Mouse (Mus musculus): Measurements from ENCODE around the gene Ankrd54. TPM values are rescaled to one million over a fixed set of nuclear protein-coding genes. Genes with fewer than 3 reads are reported as not detected.
A peak's percentile ranks its signal among the peaks of the same experiment; 100 is the strongest.
"Not testable (repeated sequence)": the region's sequence is repeated elsewhere in the genome, so short reads cannot be mapped to it uniquely, and the experiment has no call there.

Ankrd54 gene
- polyA plus RNA-seq, 1 experiment from 2014 or later = 52.8 TPM

DNA sequence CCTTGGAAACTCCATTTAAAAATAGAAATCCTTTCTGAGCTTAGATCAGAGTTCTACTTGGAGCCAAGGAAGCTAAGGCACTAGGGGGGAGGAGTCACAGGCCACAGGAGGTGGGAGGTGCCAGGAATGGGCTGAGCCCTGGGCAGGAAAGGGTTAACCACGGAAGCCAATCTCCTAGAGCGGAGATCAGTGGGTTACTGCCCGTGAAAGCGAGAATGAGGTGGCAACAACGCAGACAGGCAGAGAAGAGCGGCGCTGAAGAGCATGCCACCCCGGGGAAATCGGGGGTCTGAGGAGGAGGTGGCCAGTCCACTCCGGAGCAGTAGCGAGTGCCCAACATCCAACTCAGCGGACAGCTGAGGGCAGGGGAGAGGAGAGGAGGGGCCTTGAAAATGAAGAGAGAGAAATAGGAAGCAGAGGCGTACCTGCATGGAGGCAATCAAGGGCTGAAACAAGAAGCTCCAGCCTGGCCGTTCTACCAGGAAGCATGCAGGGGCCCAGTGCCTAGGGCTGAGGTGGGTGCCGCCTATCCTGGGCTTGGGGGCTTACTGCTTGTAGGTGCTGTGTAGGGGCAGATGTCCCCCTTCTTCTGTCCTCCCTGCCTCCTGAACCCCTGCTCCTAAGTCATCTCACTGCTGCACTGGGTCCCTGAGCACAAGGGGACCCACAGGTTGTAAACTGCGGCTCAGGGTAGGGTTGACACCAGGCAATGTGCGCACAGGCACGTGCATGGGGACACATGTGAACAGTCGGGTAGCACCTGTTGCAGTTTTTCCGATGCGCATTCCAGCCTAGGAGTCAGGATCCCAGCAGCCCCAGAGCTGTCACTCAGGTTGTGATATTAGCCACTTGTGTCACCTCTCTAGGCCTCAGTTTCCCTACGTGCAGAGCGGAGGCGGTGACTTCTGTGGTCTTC lies 21.9 kb downstream of the Ankrd54 start:
- H3K27me3 ChIP-seq (replicated peaks) = peaks cover 36% of the 10 kb centered on the region
- peak overlapping the region; percentile 59 for H3K4me2 ChIP-seq
- H3K9me3 ChIP-seq (replicated peaks) = no peaks in the 10 kb centered on the region
- H3K27ac ChIP-seq (replicated peaks) = no peak overlapping the region
- peak overlapping the region; percentile 33 for H3K4me3 ChIP-seq (replicated peaks)
- peaks cover 7% of the 10 kb centered on the region; the same call in 1 of the 2 replicates for H3K36me3 ChIP-seq
- WGBS = 15% methylated on average over 24 of the region's 24 CpGs
- ATAC-seq (ENCODE audit: low FRiP score) = no peak
- H3K4me1 ChIP-seq = peaks cover 54% of the 10 kb centered on the region
- H3K9ac ChIP-seq (replicated peaks) = peak overlapping the region; percentile 18; the same call in 1 of the 2 replicates

- no peak overlapping the region for H3K27ac ChIP-seq (replicated peaks)
- no peak overlapping the region for H3K4me2 ChIP-seq
- no peaks in the 10 kb centered on the region for H3K9me3 ChIP-seq (replicated peaks)
- peaks cover 46% of the 10 kb centered on the region for H3K4me1 ChIP-seq
- peaks cover 7% of the 10 kb centered on the region; the same call in 1 of the 2 replicates for H3K36me3 ChIP-seq
- ATAC-seq (ENCODE audit: low FRiP score) = no peak
- peaks cover 35% of the 10 kb centered on the region for H3K27me3 ChIP-seq (replicated peaks)
- no peak overlapping the region for H3K4me3 ChIP-seq (replicated peaks)
- WGBS = 23% methylated on average over 7 of the region's 7 CpGs
- no peak overlapping the region for H3K9ac ChIP-seq (replicated peaks)
Observed at GRCm38 (mm10) chr15:79038853-79039252, 23.8 kb downstream of the Ankrd54 start.

GRCm38 (mm10) chr15:79038331-79038730 lies 24.4 kb downstream of the Ankrd54 start:
- Histone ChIP-seq H3K9ac (replicated peaks) (no peak overlapping the region), H3K27ac (replicated peaks) (no peak overlapping the region), H3K36me3 (peaks cover 7% of the 10 kb centered on the region; the same call in 1 of the 2 replicates), H3K9me3 (replicated peaks) (no peaks in the 10 kb centered on the region), H3K4me1 (peaks cover 44% of the 10 kb centered on the region), H3K27me3 (replicated peaks) (peaks cover 30% of the 10 kb centered on the region), H3K4me3 (replicated peaks) (no peak overlapping the region), H3K4me2 (no peak overlapping the region)
- 54% methylated on average over 10 of the region's 10 CpGs for WGBS
- ATAC-seq (ENCODE audit: low FRiP score) = no peak

DNA sequence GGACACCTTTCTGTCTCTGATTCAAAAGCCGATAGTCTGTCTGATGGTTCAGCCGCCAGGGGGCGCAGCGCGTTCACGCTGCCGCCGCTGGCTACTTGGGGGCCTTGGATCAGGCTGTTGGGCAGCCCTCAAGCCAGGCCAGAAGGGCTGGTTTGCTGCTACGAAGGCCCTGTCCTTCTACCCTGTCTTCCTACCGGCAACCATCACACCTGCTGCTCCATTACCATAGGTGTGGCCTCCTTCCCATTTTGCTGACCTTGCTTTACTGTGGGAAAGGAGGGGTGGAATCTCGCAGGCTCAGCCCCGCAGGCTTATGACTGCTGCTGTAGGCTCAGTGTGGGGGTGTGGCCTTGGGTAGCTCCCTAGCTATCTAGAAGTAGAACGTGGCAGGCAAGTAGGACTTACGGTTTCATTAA lies 24.8 kb downstream of the Ankrd54 start:
- 14% methylated on average over 14 of the region's 14 CpGs for WGBS
- H3K27me3 ChIP-seq (replicated peaks) = peaks cover 30% of the 10 kb centered on the region

GRCm38 (mm10) chr15:79031908-79032307 lies 30.8 kb downstream of the Ankrd54 start:
- H3K27me3 ChIP-seq (replicated peaks); H3K27ac ChIP-seq (replicated peaks); ATAC-seq (ENCODE audit: low FRiP score); H3K4me3 ChIP-seq (replicated peaks); H3K9ac ChIP-seq (replicated peaks); H3K9me3 ChIP-seq (replicated peaks); H3K36me3 ChIP-seq: not testable (repeated sequence)
- Histone ChIP-seq H3K4me2 (0 out of 2 replicates have a peak overlapping the region, but pooled peaks have one; percentile 99), H3K4me1 (peaks cover 43% of the 10 kb centered on the region)
- WGBS = 76% methylated on average over 5 of the region's 5 CpGs

More for the DNA sequence above, 24.8 kb downstream of the Ankrd54 start:
- ATAC-seq (ENCODE audit: low FRiP score) = no peak
- no peak overlapping the region for H3K4me2 ChIP-seq
- H3K9ac ChIP-seq (replicated peaks) = no peak overlapping the region
- peaks cover 7% of the 10 kb centered on the region; the same call in 1 of the 2 replicates for H3K36me3 ChIP-seq
- H3K4me3 ChIP-seq (replicated peaks) = no peak overlapping the region
- no peak overlapping the region for H3K27ac ChIP-seq (replicated peaks)
- no peaks in the 10 kb centered on the region for H3K9me3 ChIP-seq (replicated peaks)
- H3K4me1 ChIP-seq = peaks cover 40% of the 10 kb centered on the region

DNA sequence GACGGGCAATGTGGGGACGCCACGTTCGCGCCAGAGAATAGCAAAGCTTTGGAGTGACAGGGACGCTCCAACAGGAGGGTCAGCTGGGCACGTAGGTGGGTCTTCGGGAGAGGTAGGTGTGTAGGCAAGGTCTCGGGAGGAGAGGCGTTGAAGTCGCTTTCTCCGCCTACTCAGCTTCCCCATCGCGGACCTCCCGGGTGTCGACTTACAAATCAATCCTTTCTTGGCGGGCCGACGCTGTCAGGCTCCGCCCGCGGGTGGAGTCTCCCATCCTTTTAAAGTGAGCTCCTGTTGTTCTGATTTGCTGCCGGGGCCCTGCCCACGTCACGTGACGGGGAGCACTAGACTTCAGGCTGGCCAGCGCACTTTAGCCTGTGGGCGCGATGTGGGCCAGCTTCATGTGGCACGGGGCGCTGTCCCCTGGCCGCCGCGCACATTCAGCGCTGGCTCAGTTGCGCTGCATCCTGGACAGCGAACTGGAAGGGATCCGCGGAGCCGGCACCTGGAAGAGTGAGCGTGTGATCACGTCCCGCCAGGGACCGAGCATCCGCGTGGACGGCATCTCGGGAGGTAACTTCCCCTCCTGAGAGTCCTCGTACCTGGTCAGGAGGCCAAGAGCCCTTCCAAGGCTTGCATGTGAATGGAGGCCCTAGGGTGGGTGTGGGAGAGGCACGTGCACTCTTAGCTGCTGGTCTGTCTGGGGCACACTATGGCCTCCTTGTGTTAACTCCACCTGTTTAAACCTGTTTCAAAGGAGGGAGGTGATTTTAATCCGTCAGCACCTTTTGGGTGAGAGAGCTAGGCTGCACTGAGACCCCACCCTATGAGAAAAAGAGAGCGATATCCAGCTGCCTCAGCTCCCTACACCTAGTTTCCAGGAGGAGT lies 31.9 kb downstream of the Ankrd54 start:
- H3K9ac ChIP-seq (replicated peaks) = peak overlapping the region; percentile 70
- WGBS = under 1% methylated on average over 52 of the region's 52 CpGs
- H3K4me3 ChIP-seq (replicated peaks) = peak overlapping the region; percentile 60
- peak; percentile 81 for ATAC-seq (ENCODE audit: low FRiP score)
- H3K27ac ChIP-seq (replicated peaks) = peak overlapping the region; percentile 69
- peak overlapping the region; percentile 99 for H3K4me2 ChIP-seq
- no peaks in the 10 kb centered on the region for H3K36me3 ChIP-seq
- H3K27me3 ChIP-seq (replicated peaks) = no peaks in the 10 kb centered on the region
- peaks cover 52% of the 10 kb centered on the region for H3K4me1 ChIP-seq
- no peaks in the 10 kb centered on the region for H3K9me3 ChIP-seq (replicated peaks)

DNA sequence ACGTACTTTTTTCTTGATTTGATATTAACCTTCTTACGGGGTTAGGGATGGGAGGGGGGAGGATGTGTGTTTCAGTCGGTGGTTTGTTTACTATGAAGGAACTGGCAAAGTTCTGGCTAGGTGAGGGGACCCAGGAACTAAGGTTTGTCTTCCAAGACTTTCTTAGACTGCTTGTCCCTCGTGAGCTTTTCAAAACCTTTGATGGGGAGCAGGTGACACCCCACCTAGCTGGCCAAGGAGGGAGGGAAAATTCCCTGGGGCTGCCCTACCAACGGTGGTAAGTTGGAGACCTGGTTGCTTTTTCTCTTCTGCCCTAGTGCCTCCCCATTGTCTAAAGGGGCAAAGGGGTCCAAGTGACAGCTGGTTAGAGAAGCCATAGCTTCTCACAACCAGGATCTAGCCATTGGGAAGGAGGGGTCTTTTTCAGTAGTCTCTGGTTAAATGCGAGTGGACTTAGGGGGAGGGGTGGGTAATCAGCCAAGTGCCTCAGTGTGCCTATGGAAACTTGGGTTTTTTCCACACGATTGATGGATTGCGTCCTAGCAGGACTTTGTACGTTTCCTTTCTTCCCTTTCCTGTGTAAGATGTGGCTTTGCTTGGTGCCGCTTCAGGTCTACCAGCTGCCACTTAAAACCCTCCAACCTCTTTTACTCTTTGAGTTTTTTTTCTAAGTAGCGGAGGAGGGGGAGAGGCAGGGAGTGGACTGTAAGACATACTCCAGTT lies 33.0 kb downstream of the Ankrd54 start:
- Histone ChIP-seq H3K4me2 (peak overlapping the region; percentile 99), H3K36me3 (no peaks in the 10 kb centered on the region), H3K4me3 (replicated peaks) (peak overlapping the region; percentile 60), H3K9ac (replicated peaks) (peak overlapping the region; percentile 70), H3K4me1 (peaks cover 58% of the 10 kb centered on the region), H3K9me3 (replicated peaks) (no peaks in the 10 kb centered on the region), H3K27ac (replicated peaks) (peak overlapping the region; percentile 69), H3K27me3 (replicated peaks) (no peaks in the 10 kb centered on the region)
- WGBS = 5% methylated on average over 11 of the region's 11 CpGs
- ATAC-seq (ENCODE audit: low FRiP score) = no peak

GRCm38 (mm10) chr15:79028823-79029484 lies 33.7 kb downstream of the Ankrd54 start:
- peak overlapping the region; percentile 99 for H3K4me2 ChIP-seq
- 0 out of 2 replicates have a peak, but pooled peaks have one; percentile 1 for ATAC-seq (ENCODE audit: low FRiP score)
- H3K27me3 ChIP-seq (replicated peaks) = no peaks in the 10 kb centered on the region; the same call in 1 of the 2 replicates
- no peaks in the 10 kb centered on the region for H3K36me3 ChIP-seq
- H3K9ac ChIP-seq (replicated peaks) = peak overlapping the region; percentile 85
- H3K27ac ChIP-seq (replicated peaks) = peak overlapping the region; percentile 92
- WGBS = 21% methylated on average over 16 of the region's 16 CpGs
- H3K4me3 ChIP-seq (replicated peaks) = peak overlapping the region; percentile 60
- H3K9me3 ChIP-seq (replicated peaks) = no peaks in the 10 kb centered on the region
- H3K4me1 ChIP-seq = peaks cover 58% of the 10 kb centered on the region

DNA sequence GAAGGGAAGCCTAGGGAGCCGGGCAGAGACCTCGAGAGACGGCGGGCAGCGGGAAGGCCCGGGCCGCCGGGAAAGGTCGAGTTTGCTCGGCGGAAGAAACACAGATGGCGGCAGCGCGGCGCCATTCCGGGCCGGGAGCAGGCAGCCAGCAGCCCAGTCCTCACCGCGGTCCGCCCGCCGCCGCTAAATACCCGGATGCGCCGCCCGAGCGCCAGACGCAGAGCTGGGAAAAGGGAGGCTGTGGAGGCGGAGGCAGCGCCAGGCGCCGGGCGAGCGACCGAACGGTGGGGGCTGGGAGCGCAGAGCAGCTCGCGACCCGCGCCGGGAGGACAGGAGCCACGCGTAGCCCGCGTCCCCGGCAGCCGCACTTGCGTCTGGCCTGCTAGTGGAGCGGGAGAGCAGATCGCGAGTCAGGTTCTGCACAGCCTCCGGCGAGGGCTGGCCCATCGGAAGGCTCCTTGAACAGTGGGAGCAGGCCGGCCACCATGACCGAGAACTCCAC lies 34.4 kb downstream of the Ankrd54 start, which contains the start of gene H1f0:
Gene H1f0 (plus strand): TSS at position 214 of the 502 bp plus-strand sequence.
- Histone ChIP-seq H3K4me1 (peaks cover 58% of the 10 kb centered on the region), H3K27me3 (replicated peaks) (no peaks in the 10 kb centered on the region; the same call in 1 of the 2 replicates), H3K9me3 (replicated peaks) (no peaks in the 10 kb centered on the region), H3K4me3 (replicated peaks) (peak within 1 kb of the TSS; percentile 60), H3K4me2 (peak within 1 kb of the TSS; percentile 99), H3K36me3 (no peaks in the 10 kb centered on the region), H3K9ac (replicated peaks) (peak within 1 kb of the TSS; percentile 85), H3K27ac (replicated peaks) (peak within 1 kb of the TSS; percentile 92)
- peak; percentile 80 for ATAC-seq (ENCODE audit: low FRiP score)
- 0% methylated on average over 53 of the region's 58 CpGs for WGBS
